Mouse (Mus musculus): ENCODE results near the gene 4930430A15Rik. TPM values are rescaled to one million over a fixed set of nuclear protein-coding genes. Genes with fewer than 3 reads are reported as not detected.

Gene 4930430A15Rik
- total RNA-seq (2022) = not detected

- no peak for DNase-seq (ENCODE audit: low spot score in 2 of 2)
Measured at GRCm38 (mm10) chr2:111229502-111229901, at the start of gene 4930430A15Rik. 4930430A15Rik (minus strand) TSS chr2:111229602.

DNA sequence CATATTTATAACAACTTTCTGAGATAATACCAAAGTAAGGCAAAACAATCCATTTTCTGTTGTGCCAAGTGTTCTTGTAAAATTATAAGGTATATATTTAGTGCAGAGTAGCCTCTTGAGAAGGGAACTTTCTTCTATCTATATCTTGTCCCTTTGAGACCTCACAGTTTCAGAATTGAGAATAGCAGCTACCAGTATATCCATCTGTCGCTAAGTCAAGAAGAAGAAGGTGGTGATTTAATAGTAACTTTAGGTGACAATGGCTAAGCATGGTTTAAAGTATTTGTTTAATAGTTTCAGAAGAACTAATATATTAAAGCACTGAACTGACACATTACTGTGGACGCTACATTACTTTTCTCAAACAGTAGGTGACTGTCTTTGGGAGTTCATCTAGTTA, 44.6 kb upstream of the 4930430A15Rik start, which contains the start of gene Olfr1277:
Gene Olfr1277 (minus strand): TSS at position 101 of the 400 bp plus-strand sequence.
- DNase-seq (ENCODE audit: low spot score in 2 of 2) = no peak

DNA sequence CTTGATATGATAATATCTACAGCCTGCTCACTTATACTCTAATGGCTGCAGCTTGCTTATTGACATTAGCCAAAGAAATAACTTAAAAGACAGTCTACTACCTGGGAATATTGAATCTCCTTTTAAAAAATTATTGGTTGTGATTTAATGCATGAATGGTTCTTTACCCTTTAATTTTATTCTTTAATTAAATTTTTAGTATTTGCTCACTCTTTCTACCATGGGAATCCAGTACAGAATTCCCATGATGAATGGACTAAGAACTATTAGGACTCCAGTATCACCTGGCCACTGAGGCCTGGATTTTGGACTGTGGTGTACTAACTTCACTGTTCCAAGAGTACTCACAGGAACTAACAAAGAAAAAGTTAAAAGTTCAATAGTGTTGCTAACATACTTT, 24.8 kb upstream of the 4930430A15Rik start, which contains the start of gene Olfr1276:
Gene Olfr1276 (plus strand): TSS at position 301 of the 400 bp plus-strand sequence.
- DNase-seq (ENCODE audit: low spot score in 2 of 2) = no peak

DNA sequence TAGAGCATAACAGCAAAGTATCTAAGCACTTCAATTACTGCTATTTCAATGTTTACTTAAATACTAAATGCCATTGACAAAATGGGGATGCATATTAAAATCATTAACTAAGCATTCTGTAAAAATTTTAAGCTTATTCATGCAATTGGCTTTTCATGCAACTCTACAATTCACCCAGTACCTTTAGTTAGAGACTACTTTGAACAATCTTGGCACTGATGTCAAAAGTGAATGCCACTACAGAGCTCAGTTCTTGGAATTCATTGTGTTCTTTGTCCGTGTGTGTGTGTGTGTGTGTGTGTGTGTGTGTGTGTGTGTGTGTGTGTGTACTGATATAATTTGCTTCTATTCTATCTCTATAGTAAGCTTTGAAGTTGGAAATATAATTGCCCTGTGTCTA, 5.8 kb upstream of the 4930430A15Rik start, which contains the start of gene Olfr1275:
Gene Olfr1275 (minus strand): TSS at position 101 of the 400 bp plus-strand sequence.
- DNase-seq (ENCODE audit: low spot score in 2 of 2) = no peak

- DNase-seq (ENCODE audit: low spot score in 2 of 2) = no peak
Measured at GRCm38 (mm10) chr2:111182068-111182467, 47.3 kb downstream of the 4930430A15Rik start.

- no peak for DNase-seq (ENCODE audit: low spot score in 2 of 2)
Measured at GRCm38 (mm10) chr2:111152836-111153235, 76.6 kb downstream of the 4930430A15Rik start, which contains the start of gene Gm15130. Gm15130 (minus strand) TSS chr2:111152936.

GRCm38 (mm10) chr2:111135739-111136138, 93.7 kb downstream of the 4930430A15Rik start:
- no peak for DNase-seq (ENCODE audit: low spot score in 2 of 2)

Other genes with a start within 250 kb of the 4930430A15Rik start
- not detected for gene Gm13941, start 123.6 kb downstream of the 4930430A15Rik start, total RNA-seq (2022)
- gene Gm15130, start 76.7 kb downstream of the 4930430A15Rik start, total RNA-seq (2022) = not detected
- not detected for gene Olfr1275, start 5.7 kb upstream of the 4930430A15Rik start, total RNA-seq (2022)
- not detected for gene Olfr1276, start 24.9 kb upstream of the 4930430A15Rik start, total RNA-seq (2022)
- not detected for gene Olfr1277, start 44.5 kb upstream of the 4930430A15Rik start, total RNA-seq (2022)
- gene Olfr1278, start 60.5 kb upstream of the 4930430A15Rik start, total RNA-seq (2022) = not detected
- not detected for gene Olfr1279, start 71.0 kb upstream of the 4930430A15Rik start, total RNA-seq (2022)
- not detected for gene Olfr1280, start 84.4 kb upstream of the 4930430A15Rik start, total RNA-seq (2022)
- gene Olfr1281, start 96.9 kb upstream of the 4930430A15Rik start, total RNA-seq (2022) = not detected
- gene Olfr1282, start 106.5 kb upstream of the 4930430A15Rik start, total RNA-seq (2022) = not detected
- gene Olfr1283, start 137.2 kb upstream of the 4930430A15Rik start, total RNA-seq (2022) = not detected
- not detected for gene Olfr1284, start 145.9 kb upstream of the 4930430A15Rik start, total RNA-seq (2022)
- gene Olfr1286, start 193.5 kb upstream of the 4930430A15Rik start, total RNA-seq (2022) = not detected
- gene Olfr1287, start 219.5 kb upstream of the 4930430A15Rik start, total RNA-seq (2022) = not detected
- gene Olfr1288, start 244.5 kb upstream of the 4930430A15Rik start, total RNA-seq (2022) = not detected

All from left cerebral cortex, adult 8-10 months (tissue).